Mouse (Mus musculus) olfactory bulb, adult 2 months (tissue): ENCODE data around the gene Slc35g1.
"Not testable (repeated sequence)": the region's sequence is repeated elsewhere in the genome, so short reads cannot be mapped to it uniquely, and the experiment has no call there.

Source experiments
- CTCF ChIP-seq: fragments of 200-500 bp; IDR thresholded peaks from 2 replicates; pipeline ENCODE4 v1.5.1; 2012; ENCODE audit warnings: low read depth, mild to moderate bottlenecking, low read length, moderate library complexity; ENCODE audit not compliant: insufficient read depth
- POLR2A ChIP-seq: fragments of 200-500 bp; IDR thresholded peaks from 2 replicates; pipeline ENCODE4 v1.6.1; 2012; ENCODE audit warnings: mild to moderate bottlenecking, low read depth, low read length, moderate library complexity; ENCODE audit not compliant: insufficient read depth

DNA sequence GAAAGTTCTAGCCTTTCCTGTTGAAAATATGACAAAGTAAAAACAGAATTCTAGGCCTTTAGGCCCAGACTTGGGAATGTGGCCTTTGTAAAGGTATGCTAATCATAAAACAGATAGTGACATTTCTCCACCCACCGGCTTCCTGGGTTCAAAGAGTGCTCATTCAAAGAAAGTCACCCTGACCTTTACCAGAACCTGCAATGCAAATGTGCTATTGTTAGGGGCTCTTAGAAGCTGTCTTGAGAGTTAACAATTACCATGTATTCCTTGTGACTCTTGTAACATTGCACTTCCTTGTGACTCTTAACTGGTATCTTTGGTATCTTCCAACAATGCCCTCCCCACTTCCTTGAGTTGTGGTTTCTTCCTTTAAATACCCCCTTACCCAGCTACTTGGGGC, 8.8 kb upstream of the Slc35g1 start:
- not testable (repeated sequence) for TF ChIP-seq CTCF, POLR2A
